Mouse (Mus musculus) stomach, postnatal 0 days (tissue): ENCODE data around the gene Olfr353. TPM values are rescaled to one million over a fixed set of nuclear protein-coding genes. Genes with fewer than 3 reads are reported as not detected.

Experiments
- ATAC-seq: fragments of 200-750 bp; cut with Nextera tagmentation; 2 replicates; pipeline ENCODE4 v1.8.0; 2017; ENCODE audit not compliant: low FRiP score, low TSS enrichment
- DNase-seq: peaks from one replicate; pipeline ENCODE4 v3.0.0-alpha.2; 2016; ENCODE audit warnings: low spot score
- H3K27ac ChIP-seq: fragments of 300-500 bp; sonication (generic); replicated peaks from 2 replicates; pipeline ENCODE4 v1.5.1; 2014; ENCODE audit warnings: mild to moderate bottlenecking, control low read depth
- H3K27me3 ChIP-seq: fragments of 300-500 bp; sonication (generic); 2 replicates; pipeline ENCODE4 v1.6.1; 2014; ENCODE audit warnings: low read length; ENCODE audit not compliant: control insufficient read depth, insufficient read depth
- H3K36me3 ChIP-seq: fragments of 300-500 bp; sonication (generic); 2 replicates; pipeline ENCODE4 v1.6.1; 2014; ENCODE audit warnings: low read length, mixed read lengths; ENCODE audit not compliant: control insufficient read depth, insufficient read depth
- H3K4me1 ChIP-seq: fragments of 300-500 bp; sonication (generic); replicated peaks from 2 replicates; pipeline ENCODE4 v1.6.1; 2014; ENCODE audit warnings: antibody characterized with exemption; ENCODE audit not compliant: control insufficient read depth, insufficient read depth
- H3K4me2 ChIP-seq: fragments of 300-500 bp; sonication (generic); replicated peaks from 2 replicates; pipeline ENCODE4 v1.6.1; 2014; ENCODE audit warnings: low read depth, mild to moderate bottlenecking, control low read depth, moderate library complexity
- H3K4me3 ChIP-seq: fragments of 300-500 bp; sonication (generic); 2 replicates; pipeline ENCODE4 v1.5.1; 2014; ENCODE audit warnings: low read depth, low read length, control low read depth
- H3K9ac ChIP-seq: fragments of 300-500 bp; sonication (generic); 2 replicates; pipeline ENCODE4 v1.6.1; 2014; ENCODE audit warnings: mild to moderate bottlenecking, low read length, control low read depth, mixed read lengths
- H3K9me3 ChIP-seq: fragments of 300-500 bp; sonication (generic); 2 replicates; pipeline ENCODE4 v1.6.1; 2016; ENCODE audit warnings: low read length; ENCODE audit not compliant: control insufficient read depth
- CTCF ChIP-seq: IDR thresholded peaks from 2 replicates; pipeline ENCODE4 v1.5.1; 2016; ENCODE audit warnings: antibody characterized with exemption, low read depth, mild to moderate bottlenecking, moderate library complexity
- EP300 ChIP-seq: optimal IDR thresholded peaks from 2 replicates; pipeline ENCODE3; 2016; ENCODE audit warnings: antibody characterized with exemption
- WGBS: fragments of 180-500 bp; shearing (Covaris S2); extraction: QIAGEN DNeasy Blood & Tissue Kit; methylation state at CpG from one replicate; pipeline ENCODE4 v1.1.7; 2014; 5-methylcytosine and 5-hydroxymethylcytosine counted together
- polyA plus RNA-seq: library from polyadenylated mRNA; unstranded; fragments of >200 nt; fragmentation: Nextera tagmentation; extraction: Ambion mirVana; gene quantifications from 2 replicates; pipeline ENCODE4 v1.2.1, GENCODE M21; 2015

Gene Olfr353
- not detected in 2 replicates for polyA plus RNA-seq

- no peak for DNase-seq
- Histone ChIP-seq H3K4me1 (no peaks in the 10 kb centered on the region), H3K9ac (no peak within 1 kb of the TSS), H3K36me3 (no peaks in the 10 kb centered on the region), H3K4me3 (no peak within 1 kb of the TSS), H3K4me2 (no peak within 1 kb of the TSS), H3K27me3 (no peaks in the 10 kb centered on the region), H3K9me3 (no peaks in the 10 kb centered on the region), H3K27ac (no peak within 1 kb of the TSS)
- no peak for TF ChIP-seq EP300
- no peak for TF ChIP-seq CTCF
- ATAC-seq = no peak
Measured at GRCm38 (mm10) chr2:36892836-36893235, at the start of gene Olfr353. TSS of gene Olfr353 (minus strand) at chr2:36892936.

DNA sequence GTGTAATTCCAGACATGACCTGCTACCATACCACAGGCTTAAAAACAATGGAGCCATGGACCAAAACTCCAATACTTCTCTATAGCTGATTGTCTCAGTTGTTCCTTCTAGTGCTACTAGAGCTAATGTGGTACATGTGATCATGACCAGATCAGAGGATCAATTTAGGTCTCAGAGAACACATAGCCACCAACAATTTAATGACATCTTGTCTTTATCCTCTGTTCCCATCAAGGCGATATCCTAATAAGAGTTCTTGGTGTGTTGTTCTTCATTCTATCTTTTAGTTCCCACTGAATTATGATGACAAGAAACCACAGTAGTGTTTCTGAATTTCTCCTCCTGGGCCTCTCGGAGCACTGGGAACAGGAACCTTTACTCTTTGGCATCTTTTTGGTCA lies 44.1 kb upstream of the Olfr353 start, which contains the start of gene Olfr356:
Olfr356 (plus strand) TSS at position 301 of the 400 bp plus-strand sequence.
- no peak within 1 kb of the TSS for H3K4me2 ChIP-seq
- ATAC-seq = no peak
- 78% methylated on average over 2 of the region's 2 CpGs for WGBS

DNA sequence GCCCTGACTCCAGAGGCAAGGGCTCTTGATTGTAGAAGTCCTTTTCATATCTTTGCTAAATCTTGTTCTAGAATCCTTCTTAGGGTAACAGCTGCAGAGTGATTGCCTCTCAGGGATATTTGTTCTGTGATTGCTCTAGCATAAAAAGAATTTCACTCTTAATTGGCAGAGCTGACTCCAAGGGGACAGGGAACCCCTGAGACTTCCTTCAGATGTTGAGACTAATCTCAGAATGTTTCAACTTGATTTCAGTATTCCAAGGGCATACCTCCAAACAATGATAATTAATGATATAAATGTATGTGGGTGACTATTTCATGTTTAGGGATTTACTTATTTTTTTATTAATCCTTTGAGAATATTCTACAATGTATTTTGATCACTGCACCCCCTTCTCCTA lies 36.1 kb upstream of the Olfr353 start, which contains the start of gene Olfr355:
Olfr355 (minus strand) TSS at position 101 of the 400 bp plus-strand sequence.
- no peak for ATAC-seq
- Histone ChIP-seq H3K4me1 (no peaks in the 10 kb centered on the region), H3K27me3 (no peaks in the 10 kb centered on the region), H3K9me3 (no peaks in the 10 kb centered on the region), H3K36me3 (no peaks in the 10 kb centered on the region), H3K4me3 (no peak within 1 kb of the TSS), H3K27ac (no peak within 1 kb of the TSS), H3K4me2 (no peak within 1 kb of the TSS), H3K9ac (no peak within 1 kb of the TSS)
- no peak for TF ChIP-seq CTCF
- TF ChIP-seq EP300 = no peak
- no peak for DNase-seq

More for the DNA sequence above, 44.1 kb upstream of the Olfr353 start, which contains the start of gene Olfr356:
- H3K27me3 ChIP-seq = no peaks in the 10 kb centered on the region
- no peak for TF ChIP-seq CTCF
- TF ChIP-seq EP300 = no peak
- no peaks in the 10 kb centered on the region for H3K36me3 ChIP-seq
- no peak within 1 kb of the TSS for H3K27ac ChIP-seq
- DNase-seq = no peak
- no peaks in the 10 kb centered on the region for H3K9me3 ChIP-seq
- H3K4me1 ChIP-seq = no peaks in the 10 kb centered on the region
- H3K4me3 ChIP-seq = no peak within 1 kb of the TSS
- no peak within 1 kb of the TSS for H3K9ac ChIP-seq

- Histone ChIP-seq H3K27me3 (no peaks in the 10 kb centered on the region), H3K9ac (no peak within 1 kb of the TSS), H3K4me2 (no peak within 1 kb of the TSS), H3K36me3 (no peaks in the 10 kb centered on the region), H3K4me3 (no peak within 1 kb of the TSS), H3K9me3 (no peaks in the 10 kb centered on the region), H3K27ac (no peak within 1 kb of the TSS), H3K4me1 (no peaks in the 10 kb centered on the region)
- no peak for DNase-seq
- ATAC-seq = no peak
- no peak for TF ChIP-seq CTCF
Measured at GRCm38 (mm10) chr2:36905380-36905779, 12.6 kb upstream of the Olfr353 start, which contains the start of gene Olfr354. TSS of gene Olfr354 (plus strand) at chr2:36905680.

DNA sequence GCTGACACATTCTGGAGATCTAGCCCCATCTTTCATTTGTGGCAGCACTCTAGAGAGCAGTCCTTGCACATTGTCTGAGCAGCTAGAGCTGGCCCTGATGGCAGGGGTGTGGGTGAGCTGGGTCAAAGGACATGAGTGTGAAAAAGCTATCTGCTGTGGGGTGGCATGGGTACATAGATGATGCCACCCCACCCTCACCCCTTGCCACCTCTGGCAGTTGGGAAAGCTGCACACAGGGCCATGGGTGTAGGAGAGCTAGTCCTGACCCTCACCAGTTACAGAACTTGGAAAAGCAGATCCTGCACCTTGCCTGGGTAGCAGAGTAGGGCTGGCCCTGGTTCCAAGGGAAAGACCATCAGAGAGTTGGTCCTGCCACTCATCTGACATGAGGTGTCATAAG lies 4.4 kb upstream of the Olfr353 start:
- H3K9ac ChIP-seq = no peak overlapping the region
- no peaks in the 10 kb centered on the region for H3K27me3 ChIP-seq
- no peaks in the 10 kb centered on the region for H3K36me3 ChIP-seq
- TF ChIP-seq EP300 (no peak), CTCF (no peak)
- no peak for DNase-seq
- ATAC-seq = no peak
- no peaks in the 10 kb centered on the region for H3K4me1 ChIP-seq
- no peaks in the 10 kb centered on the region for H3K9me3 ChIP-seq
- H3K27ac ChIP-seq = no peak overlapping the region
- H3K4me2 ChIP-seq = no peak overlapping the region
- no peak overlapping the region for H3K4me3 ChIP-seq

GRCm38 (mm10) chr2:36868160-36868559 lies 24.6 kb downstream of the Olfr353 start, which contains the start of gene Olfr352:
TSS of gene Olfr352 (plus strand) at chr2:36868460.
- Histone ChIP-seq H3K27me3 (no peaks in the 10 kb centered on the region), H3K9ac (no peak within 1 kb of the TSS), H3K4me1 (no peaks in the 10 kb centered on the region), H3K36me3 (no peaks in the 10 kb centered on the region), H3K4me2 (no peak within 1 kb of the TSS), H3K4me3 (no peak within 1 kb of the TSS), H3K27ac (no peak within 1 kb of the TSS), H3K9me3 (no peaks in the 10 kb centered on the region)
- ATAC-seq (no peak), DNase-seq (no peak)
- TF ChIP-seq EP300 (no peak), CTCF (no peak)
- WGBS = 69% methylated on average over 1 of the region's 1 CpGs
